Mouse (Mus musculus): ENCODE data around the gene Abi1.
"Not testable (repeated sequence)": the region's sequence is repeated elsewhere in the genome, so short reads cannot be mapped to it uniquely, and the experiment has no call there.

The Abi1 gene

DNA sequence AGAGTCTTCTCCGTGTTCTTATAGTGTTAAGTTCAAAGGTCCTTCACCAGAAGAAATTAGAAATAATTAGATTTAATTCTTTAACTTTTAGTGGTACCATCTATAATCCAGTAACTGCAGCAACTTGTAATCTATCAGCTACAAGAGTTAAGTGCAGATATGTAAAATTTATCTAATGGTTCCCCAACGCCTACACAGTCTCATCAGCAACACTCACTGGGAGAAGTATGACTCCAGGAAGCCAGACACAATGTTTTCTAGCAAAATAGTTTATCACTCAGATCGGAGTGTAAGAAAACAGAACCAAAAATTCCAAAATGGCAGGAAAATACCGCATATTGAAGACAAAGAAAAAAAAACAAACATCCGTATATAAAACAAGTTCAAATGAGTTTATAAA is 84.1 kb downstream of the Abi1 start:
- DNase-seq = no peak

DNA sequence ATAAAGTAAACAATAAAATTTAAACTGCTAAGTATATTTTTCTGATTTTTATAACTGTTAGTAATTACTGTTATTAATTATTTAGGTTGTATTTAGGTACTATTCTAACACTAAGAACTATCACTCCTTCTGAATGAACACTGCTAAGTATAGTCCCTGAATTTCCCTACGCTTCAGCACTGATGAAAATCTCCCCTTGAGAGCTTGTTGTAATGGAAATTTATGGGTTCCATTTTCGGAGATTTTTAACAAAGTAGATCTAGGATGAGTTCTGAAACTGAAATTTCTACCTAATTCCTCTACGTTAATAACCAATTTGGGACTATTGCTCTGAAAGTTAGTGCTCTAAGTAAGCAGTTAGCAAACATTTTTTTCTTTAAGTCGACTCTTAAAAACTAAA is 85.8 kb downstream of the Abi1 start:
- DNase-seq = no peak

DNA sequence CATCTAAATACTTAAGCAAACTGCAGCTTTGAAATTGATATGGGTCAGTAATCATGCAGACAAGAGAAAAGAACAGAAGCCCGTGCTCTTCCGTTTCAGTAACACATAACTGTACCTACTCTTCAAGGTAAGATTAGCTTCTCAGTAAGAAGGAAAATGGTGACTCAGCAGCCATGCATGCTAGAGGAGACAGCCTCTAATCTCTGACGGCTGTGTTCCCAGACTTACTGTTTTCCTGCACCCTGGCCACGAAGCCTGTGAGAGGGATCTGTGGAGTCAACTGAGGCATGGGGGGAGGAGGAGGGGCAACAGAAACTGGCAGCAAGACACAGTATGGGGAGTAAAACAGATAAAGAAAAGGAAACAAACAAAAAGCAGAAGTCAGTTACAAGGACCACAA is 90.1 kb downstream of the Abi1 start:
- DNase-seq = no peak

DNA sequence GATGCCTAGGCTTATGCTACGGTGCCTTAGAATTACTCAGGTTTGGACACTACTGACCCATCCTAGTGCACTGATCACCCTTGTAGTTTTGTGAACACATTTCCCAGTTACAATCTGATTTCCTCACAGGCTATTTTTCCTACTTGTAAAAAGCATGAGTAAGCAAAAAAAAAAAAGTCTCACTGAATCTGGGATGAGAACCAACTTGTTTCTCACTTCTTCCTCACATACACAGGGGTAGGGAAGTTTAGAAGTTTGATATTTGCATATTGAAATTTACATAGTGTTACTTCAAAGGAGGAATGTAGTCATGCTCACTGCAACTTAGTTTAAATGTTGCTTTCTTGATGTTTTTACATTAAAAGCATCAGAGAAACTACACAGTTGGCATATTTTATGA is 106.5 kb downstream of the Abi1 start:
- no peak for DNase-seq

DNA sequence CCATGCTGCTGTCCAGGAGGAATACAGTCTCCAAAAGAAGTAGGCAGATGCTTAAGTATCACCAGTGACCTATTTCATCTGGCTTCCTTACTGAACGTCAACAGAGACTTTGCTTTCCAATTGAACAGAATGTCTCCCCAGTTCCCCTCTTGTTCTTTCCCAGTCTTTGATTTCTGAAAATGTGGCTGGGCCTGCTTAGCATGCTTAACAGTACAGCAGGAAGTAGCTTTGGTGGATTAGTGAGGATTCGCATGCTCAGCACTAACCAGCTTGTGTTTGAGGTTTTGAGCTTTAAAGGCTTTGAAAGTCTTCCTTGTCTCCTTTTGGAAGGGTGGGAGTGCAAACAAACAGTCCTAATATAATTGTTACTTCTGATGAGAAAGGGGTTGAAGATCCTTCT is 111.8 kb downstream of the Abi1 start:
- no peak for DNase-seq

DNA sequence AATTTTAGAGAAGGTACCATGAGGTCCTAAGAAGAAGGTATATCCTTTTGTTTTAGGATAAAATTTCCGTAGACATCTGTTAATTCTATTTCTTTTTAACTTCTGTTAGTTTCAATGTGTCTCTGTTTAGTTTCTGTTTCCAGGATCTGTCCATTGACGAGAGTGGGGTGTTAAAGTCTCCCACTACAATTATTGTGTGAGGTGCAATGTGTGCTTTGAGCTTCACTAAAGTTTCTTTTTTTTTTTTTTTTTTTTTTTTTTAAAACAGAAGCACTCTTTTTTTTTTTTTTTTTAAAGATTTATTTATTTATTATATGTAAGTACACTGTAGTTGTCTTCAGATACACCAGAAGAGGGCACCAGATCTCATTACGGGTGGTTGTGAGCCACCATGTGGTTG is 114.1 kb downstream of the Abi1 start:
- DNase-seq = not testable (repeated sequence)

DNA sequence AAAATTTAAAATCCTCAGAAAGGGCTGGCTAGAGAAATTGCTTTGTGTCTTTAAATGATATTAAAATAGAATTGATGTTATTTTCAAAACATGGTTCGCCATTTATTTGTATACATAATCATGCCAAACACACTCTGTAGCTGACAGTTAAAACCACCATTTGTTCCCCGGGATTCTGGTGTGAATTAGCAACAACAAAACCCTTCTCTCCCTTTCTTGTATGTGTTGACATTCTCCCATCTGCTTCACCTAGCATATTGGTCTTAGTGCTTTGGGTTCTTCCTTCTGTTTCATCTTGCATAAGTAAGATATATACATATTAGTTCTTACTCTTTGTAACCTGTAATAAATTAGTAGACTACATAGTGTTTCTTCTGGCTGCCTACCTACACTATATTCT is 121.4 kb downstream of the Abi1 start:
- DNase-seq = no peak

DNA sequence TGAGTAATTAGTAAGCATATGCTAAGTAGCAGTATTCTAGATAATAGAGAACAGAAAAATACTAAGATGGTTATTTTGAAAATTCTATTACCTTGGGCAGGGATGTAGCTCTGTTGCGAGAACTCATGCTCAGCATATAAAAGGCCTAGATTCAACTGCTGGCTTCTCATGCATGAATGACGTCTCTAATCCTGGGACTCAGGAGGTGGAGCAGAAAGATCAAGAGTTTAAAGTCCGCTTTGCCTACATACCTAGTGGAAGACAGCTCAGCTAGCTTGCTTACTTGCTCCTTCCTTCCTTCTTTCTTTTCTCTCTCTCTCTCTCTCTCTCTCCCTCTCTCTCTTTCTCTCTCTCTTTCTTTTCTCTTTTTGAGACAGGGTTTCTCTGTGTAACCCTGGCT is 125.6 kb downstream of the Abi1 start:
- peak; percentile 40 to 48 for DNase-seq

DNA sequence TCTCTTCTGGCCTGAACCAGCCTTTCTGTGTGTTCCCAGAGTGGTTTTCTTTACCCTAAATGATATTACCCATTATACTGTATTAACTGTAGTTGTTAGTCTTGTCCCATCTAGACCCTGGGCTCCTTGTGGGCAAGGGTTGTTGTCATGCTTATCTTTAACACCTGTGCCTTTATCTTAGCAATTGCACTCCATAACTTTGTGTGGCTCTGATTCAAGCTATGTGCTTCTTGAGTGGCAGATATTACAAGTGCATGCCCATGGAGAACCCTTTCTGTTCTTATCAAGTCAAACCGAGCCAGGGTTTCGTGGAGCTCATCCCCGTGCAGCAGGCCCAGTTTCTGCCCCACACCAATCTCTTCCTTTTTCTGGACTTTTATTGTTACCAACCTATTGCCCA is 136.1 kb downstream of the Abi1 start:
- no peak for DNase-seq

DNA sequence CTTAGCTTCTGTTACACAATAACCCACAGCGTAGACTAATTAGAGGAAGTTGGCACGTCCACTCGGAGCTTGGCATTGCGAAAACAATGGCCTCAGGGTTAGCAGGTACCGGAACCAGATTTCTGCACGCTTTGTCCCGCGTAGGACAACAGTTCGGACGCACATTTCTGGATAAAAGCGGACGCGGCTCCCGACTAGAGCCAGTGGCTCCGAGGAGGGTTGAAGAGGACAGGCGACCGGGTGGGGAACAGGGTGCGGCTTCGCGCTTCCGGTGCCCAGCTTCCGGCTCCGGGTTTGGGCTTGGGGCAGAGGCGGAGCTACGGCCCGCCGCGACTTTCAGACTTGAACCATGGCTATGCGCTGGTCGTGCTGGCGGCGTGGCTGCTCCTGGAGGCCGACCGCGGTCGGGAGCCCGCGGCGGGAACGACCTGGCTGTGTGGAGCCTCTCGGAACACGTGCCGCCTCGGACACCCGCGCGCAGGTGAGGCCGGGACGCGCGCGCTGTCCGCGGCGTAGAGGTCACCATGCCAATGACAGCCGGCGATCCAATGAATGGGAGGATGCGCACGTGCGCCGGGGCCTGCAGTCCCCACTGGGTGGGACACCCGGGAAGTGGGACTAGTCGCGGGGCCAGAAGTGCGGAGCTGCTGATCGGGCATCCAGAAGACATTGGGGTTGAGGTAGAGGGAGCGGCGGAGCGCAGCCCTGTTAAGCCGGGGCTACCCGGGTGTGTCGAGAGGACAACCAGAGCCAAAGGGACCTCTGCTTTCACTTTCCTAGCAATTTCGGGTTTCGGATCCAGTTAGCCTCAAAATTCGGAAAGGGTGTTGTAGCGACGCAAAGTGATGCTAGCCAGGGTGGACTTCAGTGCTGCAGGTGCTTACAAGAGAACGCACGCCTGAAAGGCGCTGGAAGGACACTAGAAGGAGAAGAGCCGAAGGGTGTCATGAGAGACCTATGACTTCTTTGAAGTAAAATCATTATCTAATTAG is 144.5 kb downstream of the Abi1 start, which contains the start of gene Pdss1:
Gene Pdss1 (plus strand): TSS at position 241 of the 992 bp plus-strand sequence.
- peak; percentile 89 to 96 for DNase-seq

DNA sequence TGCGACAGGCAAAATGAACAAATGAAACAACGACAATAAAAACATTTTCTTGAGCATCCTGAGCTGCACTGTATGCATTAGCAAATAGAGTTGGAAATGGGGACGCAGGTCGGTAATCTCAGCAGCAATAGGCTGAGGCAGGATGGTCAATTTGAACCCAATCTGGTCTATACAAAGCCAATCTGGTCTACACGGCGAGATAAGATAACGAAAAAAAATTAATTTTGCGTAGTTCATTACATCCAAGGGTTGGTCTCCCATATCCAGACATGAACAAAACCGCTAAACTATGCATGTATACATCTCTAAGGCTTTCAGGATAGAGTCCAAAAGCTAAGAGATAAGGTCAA is 145.1 kb downstream of the Abi1 start:
- DNase-seq = no peak
